Mouse (Mus musculus) embryo, embryonic 11 days (tissue): ENCODE measurements at regions not wholly inside any gene's neighbourhood (a gene's known extent, or its start where the extent isn't known, plus 50 kb on each side); places are given as distances from the start of the nearest gene placed in this dataset.
"Not testable (repeated sequence)": the region's sequence is repeated elsewhere in the genome, so short reads cannot be mapped to it uniquely, and the experiment has no call there.

Experiments used
- DNase-seq: peaks from one replicate; pipeline ENCODE4 v3.0.0-alpha.2; 2015

- no peak for DNase-seq
These were observed 53.3 kb upstream of the Creb5 start for GRCm38 (mm10) chr6:53233777-53234176.

GRCm38 (mm10) chr6:53232616-53233015 is 54.5 kb upstream of the Creb5 start:
- no peak for DNase-seq

- DNase-seq, result no peak
These were observed 57.7 kb upstream of the Creb5 start for GRCm38 (mm10) chr6:53229350-53229749.

- DNase-seq, result no peak
These were observed 65.0 kb upstream of the Creb5 start for GRCm38 (mm10) chr6:53222104-53222503.

GRCm38 (mm10) chr6:53221668-53222005 is 65.4 kb upstream of the Creb5 start:
- DNase-seq, result no peak

DNA sequence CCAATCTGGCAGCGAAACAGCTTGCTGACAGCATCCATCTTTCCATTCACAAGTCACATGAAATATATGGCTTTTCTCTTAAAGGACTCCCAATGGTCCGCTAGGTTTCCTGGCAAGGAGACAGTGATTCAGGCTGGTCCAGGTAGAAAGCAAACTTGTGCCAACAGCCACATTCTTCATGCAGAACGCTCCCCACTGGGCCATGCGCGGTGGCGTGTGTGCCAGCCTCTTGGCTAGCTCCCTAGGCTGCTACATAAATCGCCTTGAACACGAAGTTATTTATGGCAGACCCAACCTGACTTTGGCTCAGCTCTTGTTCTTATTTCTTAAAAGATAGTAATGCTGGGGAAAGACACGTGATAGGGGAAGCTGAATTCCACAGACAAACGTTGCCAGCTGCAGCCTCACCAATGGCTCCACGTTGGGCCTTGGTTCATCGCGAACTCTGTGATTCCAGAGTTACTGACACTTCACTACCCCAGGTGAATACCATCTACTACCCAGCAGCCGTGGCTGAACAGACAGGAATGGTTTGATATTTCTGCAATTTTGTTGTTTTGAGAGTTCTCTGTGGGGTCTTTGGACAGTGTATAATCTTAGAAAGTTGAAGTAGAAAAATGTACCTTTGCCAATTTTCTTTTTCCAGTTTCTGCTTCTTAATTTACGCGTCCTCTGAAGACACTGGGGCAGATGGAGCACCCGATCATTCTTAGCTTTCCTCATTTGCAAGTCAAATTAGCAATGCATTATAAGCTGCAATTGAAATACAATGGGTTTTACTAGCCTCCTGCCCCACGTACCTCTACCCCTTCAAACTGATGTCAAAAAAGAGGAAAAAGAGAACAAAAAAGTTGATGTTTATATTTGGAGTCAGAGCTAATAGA is 66.0 kb upstream of the Creb5 start:
- no peak for DNase-seq

- DNase-seq, result no peak
These were observed 68.2 kb upstream of the Creb5 start for GRCm38 (mm10) chr6:53218871-53219286.

- peak; percentile 72 for DNase-seq
These were observed 69.6 kb upstream of the Creb5 start for GRCm38 (mm10) chr6:53217234-53218015.

DNA sequence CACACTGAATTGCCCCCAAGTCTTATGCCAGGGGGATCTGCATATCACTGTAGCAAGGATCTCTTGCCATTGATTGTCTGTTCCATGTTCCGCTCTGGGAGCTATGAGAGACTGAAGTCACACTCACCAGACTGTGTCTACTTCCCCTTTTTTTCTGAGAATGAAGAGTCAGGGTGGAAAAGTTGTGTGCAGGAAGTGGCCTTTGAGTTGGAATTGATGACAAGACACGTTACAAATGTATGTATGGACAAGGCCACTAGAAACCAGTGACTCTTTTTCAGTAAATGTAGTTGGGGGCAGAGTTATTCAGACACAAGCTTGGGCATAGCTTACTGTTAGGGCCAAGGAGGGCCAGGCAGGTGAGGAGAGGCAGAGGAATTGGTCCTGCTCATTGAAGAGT is 70.4 kb upstream of the Creb5 start:
- no peak for DNase-seq

- no peak for DNase-seq
These were observed 75.7 kb upstream of the Creb5 start for GRCm38 (mm10) chr6:53211420-53211819.

DNA sequence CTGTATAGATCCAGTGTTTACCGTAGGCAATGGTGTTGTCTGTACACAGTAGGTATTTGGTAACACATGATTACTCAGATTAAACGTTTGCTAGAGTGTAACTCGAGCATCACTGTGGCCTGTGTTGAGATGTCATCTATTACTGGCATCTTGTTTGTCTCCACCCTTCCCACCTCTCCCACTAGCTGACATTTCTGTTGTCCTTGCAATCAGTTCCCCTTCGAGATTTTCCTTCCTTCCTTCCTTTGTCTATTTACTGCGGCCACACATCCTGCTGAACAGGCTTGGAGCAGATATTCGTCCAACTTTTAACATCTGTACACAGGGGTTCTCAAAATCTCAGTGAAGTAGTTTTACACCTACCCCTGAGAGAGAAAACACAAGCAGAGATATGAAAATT is 77.7 kb upstream of the Creb5 start:
- no peak for DNase-seq

DNA sequence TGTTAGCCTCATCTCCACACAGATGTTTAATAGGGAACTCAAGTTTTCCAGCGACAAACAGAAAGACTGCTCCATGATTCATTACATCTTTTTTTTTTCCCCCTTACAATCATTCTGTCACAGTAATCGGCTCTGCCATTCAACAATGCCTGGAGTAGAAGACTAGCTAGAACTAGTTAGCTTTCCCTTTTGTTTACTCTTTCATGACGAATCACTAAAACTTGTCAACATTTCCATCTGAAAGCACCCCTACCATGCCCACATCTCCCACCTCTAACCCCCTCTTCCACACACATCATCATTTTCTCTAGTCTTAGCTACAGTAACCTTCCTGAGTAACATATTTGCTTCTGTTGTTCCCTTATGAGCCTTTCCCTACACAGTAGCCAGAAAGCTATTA is 78.6 kb upstream of the Creb5 start:
- no peak for DNase-seq

DNA sequence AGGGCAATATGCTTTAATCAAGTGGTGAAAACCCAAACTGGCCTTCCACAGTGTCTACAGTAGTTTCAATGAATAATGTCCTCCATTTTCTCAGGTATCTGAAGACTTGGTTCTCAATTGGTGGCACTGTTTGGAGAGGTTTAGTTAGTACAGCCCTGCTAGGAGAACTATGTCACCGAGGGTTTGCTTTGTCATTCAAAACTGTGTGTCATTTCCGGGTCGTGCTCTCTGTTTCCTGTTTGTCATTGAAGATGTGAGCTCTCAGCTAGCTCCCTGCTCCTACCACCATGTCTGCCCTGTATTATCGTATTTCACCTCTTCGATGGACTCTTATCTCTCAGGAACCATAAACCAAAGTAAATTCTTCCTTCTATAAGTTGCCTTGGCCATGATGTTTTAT is 79.3 kb upstream of the Creb5 start:
- no peak for DNase-seq

DNA sequence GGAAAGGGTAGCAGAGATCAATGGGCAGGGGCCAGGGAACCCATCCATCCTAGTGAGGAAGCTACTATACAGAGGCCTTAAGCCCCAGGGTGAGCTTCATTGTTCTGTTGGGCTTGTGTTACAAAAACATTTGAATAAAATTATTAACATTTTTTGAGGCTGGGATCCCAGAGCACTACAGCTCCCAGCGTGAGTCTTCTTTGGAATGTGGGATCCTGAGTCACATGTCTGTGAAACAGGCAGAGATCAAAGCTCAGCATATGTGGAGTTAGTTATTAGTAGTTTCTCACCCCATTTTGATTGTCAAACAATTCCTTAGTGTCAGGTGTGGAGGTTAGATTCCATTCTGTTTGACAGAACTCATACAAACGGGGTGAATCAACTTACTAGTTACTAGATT is 79.7 kb upstream of the Creb5 start:
- DNase-seq, result no peak

DNA sequence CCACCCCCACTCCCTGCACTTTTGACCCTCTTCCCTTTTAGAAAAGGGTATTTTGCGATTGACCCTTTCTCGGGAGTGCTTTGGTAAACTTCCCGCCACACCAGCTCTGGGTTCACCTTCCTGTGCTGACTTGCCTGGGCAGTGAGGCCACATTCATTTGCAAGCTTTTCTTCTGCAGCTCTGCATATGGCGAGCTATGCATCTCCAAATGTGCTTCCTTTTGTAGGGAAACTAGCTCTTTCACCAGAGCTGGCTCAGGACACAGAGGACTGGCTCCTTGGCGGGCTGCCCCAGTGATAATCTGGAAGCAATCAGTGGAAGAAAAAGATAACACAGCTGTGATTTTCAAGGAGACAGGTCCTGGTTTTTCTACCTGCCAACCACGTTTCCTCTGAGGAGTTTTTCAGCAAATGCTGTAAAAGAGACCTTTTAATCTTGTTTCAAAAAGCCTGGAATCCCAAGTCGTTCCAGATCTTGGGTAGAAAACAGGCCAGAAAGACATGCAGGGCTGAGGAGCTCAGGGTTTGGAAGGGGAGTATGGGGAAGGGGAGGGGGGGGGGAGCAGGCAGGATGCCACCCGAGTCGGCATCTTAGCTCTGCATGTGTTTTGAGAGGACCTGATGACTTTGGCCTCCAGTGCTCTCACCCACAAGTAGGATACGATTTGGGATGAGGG is 85.7 kb upstream of the Creb5 start:
- peak; percentile 59 for DNase-seq

DNA sequence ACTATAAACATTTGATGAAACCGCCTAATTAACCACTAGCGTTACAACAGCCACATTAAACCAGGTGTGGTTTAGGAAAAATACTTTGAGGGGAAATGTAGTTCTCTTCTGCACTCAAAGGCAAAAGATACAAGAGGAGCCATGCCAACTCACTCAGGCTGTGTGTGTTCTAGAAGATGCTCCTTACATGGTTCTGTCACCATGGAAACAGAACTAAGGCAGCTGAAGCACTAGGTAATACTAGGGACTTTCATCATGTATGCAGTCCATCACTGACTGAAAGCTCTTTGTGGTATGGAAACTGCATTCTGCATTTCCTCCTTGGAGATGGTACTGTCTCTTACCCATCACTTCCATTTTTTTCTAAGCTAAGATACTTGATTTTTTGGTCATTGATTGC is 87.6 kb upstream of the Creb5 start:
- no peak for DNase-seq

- not testable (repeated sequence) for DNase-seq
These were observed 104.9 kb upstream of the Creb5 start for GRCm38 (mm10) chr6:53182131-53182530.

DNA sequence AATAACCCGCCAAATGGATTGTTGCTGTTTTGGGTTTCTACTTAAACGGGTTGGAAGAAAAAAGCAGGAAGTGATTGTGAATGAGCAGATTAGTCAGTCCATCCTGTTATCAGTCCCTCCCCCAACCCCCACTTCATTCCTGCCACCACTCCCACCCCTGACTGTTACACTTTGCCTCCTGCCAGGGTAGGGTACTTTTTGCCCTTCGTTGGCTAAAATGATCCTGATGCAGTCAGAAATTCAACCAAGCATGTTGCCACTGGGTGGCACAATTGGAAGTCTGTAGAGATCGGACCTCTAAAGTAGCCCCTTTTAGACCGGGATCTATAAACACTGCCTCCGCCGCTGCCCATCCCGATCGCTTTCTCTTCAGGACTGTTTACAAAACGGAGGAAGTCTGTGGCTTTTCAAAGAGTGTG is 96.0 kb upstream of the Jazf1 start:
- DNase-seq, result peak; percentile 79

GRCm38 (mm10) chr6:53163091-53163490 is 94.7 kb upstream of the Jazf1 start:
- DNase-seq, result no peak

GRCm38 (mm10) chr6:53161627-53162026 is 93.2 kb upstream of the Jazf1 start:
- no peak for DNase-seq

DNA sequence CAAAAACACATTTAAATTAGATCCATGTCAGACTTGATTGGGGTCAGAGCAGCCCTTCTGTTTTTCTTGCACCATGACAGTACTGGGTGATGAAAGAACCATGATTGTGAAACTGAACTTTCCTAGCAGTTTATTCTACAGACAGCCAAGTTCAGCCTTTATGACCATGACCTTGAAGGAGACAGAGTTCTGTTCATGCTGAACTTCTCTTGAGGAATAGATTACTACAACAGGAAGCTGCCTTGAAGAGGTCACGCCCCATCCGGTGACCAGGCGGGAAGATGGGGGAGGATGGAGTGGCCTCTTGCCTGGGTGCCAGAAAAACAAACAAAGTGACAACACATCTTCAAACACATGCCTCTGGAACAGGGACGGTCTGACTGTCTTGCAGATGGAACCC is 86.2 kb upstream of the Jazf1 start:
- DNase-seq, result no peak

- DNase-seq, result no peak
These were observed 79.0 kb upstream of the Jazf1 start for GRCm38 (mm10) chr6:53147478-53147877.

- peak; percentile 84 for DNase-seq
These were observed 75.6 kb upstream of the Jazf1 start for GRCm38 (mm10) chr6:53143846-53144584.
